In genomic region chr1:93918011-93918410, GRCm38 (mm10) we compare ENCODE assay signal across 13 mouse cellular contexts. TPM values are rescaled to one million over a fixed set of nuclear protein-coding genes. Genes with fewer than 3 reads are reported as not detected.
"Had no signal": no experiment of that assay in that cellular context is flagged by ENCODE, and none has a peak within 500 bp of the region (broad histone marks: within the 10 kb centered on the region; RNA-seq: fewer than 3 reads in every experiment).

Gene Gal3st2b (plus strand): TSS chr1:93918311.

RNA-seq across cellular contexts. Expression of gene Gal3st2b, which starts in this region (rescaled TPM):
- polyA plus RNA-seq: heart, embryonic 11.5 days; heart, embryonic 13.5 days; heart, embryonic 14.5 days; heart, embryonic 15.5 days; hindbrain, embryonic 10.5 days; hindbrain, embryonic 11.5 days; hindbrain, embryonic 13.5 days; hindbrain, embryonic 15.5 days; inflammation-experienced regulatory T-cells, adult 6 months; intestine, embryonic 14.5 days; kidney, embryonic 14.5 days; kidney, embryonic 15.5 days; kidney, postnatal 0 days had no signal
